Mouse (Mus musculus) retina, postnatal 1 day (tissue): ENCODE measurements at regions not wholly inside any gene's neighbourhood (a gene's known extent, or its start where the extent isn't known, plus 50 kb on each side); places are given as distances from the start of the nearest gene placed in this dataset.
A peak's percentile ranks its signal among the peaks of the same experiment; 100 is the strongest.
"Not testable (repeated sequence)": the region's sequence is repeated elsewhere in the genome, so short reads cannot be mapped to it uniquely, and the experiment has no call there.

Experiments
- DNase-seq: peaks from one replicate; pipeline ENCODE4 v3.0.0-alpha.2; 2012

- DNase-seq = no peak
Observed at GRCm38 (mm10) chr1:5220668-5221408, 413.1 kb downstream of the Gm37988 start.

GRCm38 (mm10) chr1:5227866-5228265, 420.2 kb downstream of the Gm37988 start:
- DNase-seq = no peak

- no peak for DNase-seq
Observed at GRCm38 (mm10) chr1:5231218-5231617, 423.5 kb downstream of the Gm37988 start.

- no peak for DNase-seq
Observed at GRCm38 (mm10) chr1:5231961-5232846, 424.5 kb downstream of the Gm37988 start.

GRCm38 (mm10) chr1:5232847-5233245, 425.2 kb downstream of the Gm37988 start:
- DNase-seq = peak; percentile 1

GRCm38 (mm10) chr1:5243186-5243585, 435.5 kb downstream of the Gm37988 start:
- DNase-seq = no peak

GRCm38 (mm10) chr1:5260874-5261273, 453.2 kb downstream of the Gm37988 start:
- not testable (repeated sequence) for DNase-seq

- DNase-seq = not testable (repeated sequence)
Observed at GRCm38 (mm10) chr1:5261297-5261696, 453.6 kb downstream of the Gm37988 start.

GRCm38 (mm10) chr1:5273938-5274337, 466.2 kb downstream of the Gm37988 start:
- DNase-seq = no peak

- DNase-seq = no peak
Observed at GRCm38 (mm10) chr1:5294570-5294969, 486.9 kb downstream of the Gm37988 start.

- no peak for DNase-seq
Observed at GRCm38 (mm10) chr1:5297627-5298026, 489.9 kb downstream of the Gm37988 start.

- DNase-seq = no peak
Observed at GRCm38 (mm10) chr1:5311656-5312055, 504.0 kb downstream of the Gm37988 start.

GRCm38 (mm10) chr1:5315839-5316238, 508.1 kb downstream of the Gm37988 start:
- DNase-seq = no peak

- no peak for DNase-seq
Observed at GRCm38 (mm10) chr1:5317088-5317487, 509.4 kb downstream of the Gm37988 start.

GRCm38 (mm10) chr1:5326311-5326710, 518.6 kb downstream of the Gm37988 start:
- no peak for DNase-seq
